Mouse (Mus musculus): ENCODE measurements at regions not wholly inside any gene's neighbourhood (a gene's known extent, or its start where the extent isn't known, plus 50 kb on each side); places are given as distances from the start of the nearest gene placed in this dataset.

DNA sequence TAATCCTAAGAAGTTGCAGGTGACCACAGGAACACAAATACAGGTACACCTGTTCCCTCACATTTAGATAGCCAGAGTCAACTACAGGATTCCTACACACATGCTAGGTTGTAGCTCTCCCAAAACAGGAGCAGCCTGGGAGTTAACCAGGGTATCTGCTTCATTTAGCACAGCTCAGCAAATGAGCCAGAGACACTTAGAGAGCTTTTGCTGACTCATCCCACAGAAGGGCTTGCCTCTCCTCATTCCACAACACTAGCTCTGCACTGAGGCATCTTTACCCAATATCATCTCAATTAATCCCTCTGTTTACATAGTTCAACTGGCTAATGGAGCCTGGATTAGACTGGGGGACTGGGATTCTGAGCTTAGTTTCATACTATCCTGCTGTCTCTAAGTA, 375.6 kb upstream of the Meis1 start:
- dilution Hi-C loops (cut with MboI; ENCODE audit: extremely low pct_ligation_motif_present, extremely low pct_unique_long_range_greater_than_20kb, low sequenced_read_pairs) (no loop called here), in situ Hi-C loops (cut with MboI; ENCODE audit: low pct_ligation_motif_present, low pct_unique_long_range_greater_than_20kb, low sequenced_read_pairs) (no loop called here)
- peaks cover 0 to 4% of the 10 kb centered on the region in 2 experiments for H3K36me3 ChIP-seq (replicated peaks in 1 of 2; ENCODE audit: control insufficient read depth in 1 of 2, insufficient read depth in 1 of 2, low read length in 1 of 2)
- TF ChIP-seq UBTF (IDR thresholded peaks at IDR 0.05; ENCODE audit: low read depth, low read length) = no peak
- TF ChIP-seq MAFK (IDR thresholded peaks at IDR 0.05; ENCODE audit: insufficient replicate concordance, low read length) = peak; percentile 77; the same call in 1 of the 2 replicates
- no peak for TF ChIP-seq IRF4 (IDR thresholded peaks at IDR 0.05; ENCODE audit: low read depth, low read length)
- no peaks in the 10 kb centered on the region for H3K27me3 ChIP-seq (replicated peaks)
- H3K27ac ChIP-seq (ENCODE audit: insufficient read depth, low read depth) = no peak overlapping the region
- no peaks in the 10 kb centered on the region for H3K9me3 ChIP-seq (replicated peaks; ENCODE audit: low read length)
- no peak for DNase-seq (ENCODE audit: extremely low read depth)
- no peak overlapping the region for H3K9ac ChIP-seq (ENCODE audit: insufficient read depth, low read depth)
- peaks cover 14 to 21% of the 10 kb centered on the region in 2 experiments for H3K4me1 ChIP-seq (ENCODE audit: control insufficient read depth in 1 of 2, insufficient read depth in 2 of 2)
- no peaks in the 10 kb centered on the region for H3K79me2 ChIP-seq (replicated peaks; ENCODE audit: control insufficient read depth, extremely low read depth, insufficient read depth, poor library complexity, severe bottlenecking)
- no peak overlapping the region for H3K4me3 ChIP-seq (replicated peaks in 1 of 3; ENCODE audit: low read depth in 2 of 3, low read length in 2 of 3, poor library complexity in 1 of 3)
- no peak overlapping the region for H3K4me2 ChIP-seq (ENCODE audit: insufficient read depth, low read depth, poor library complexity, severe bottlenecking)

- Histone ChIP-seq H3K27ac (ENCODE audit: insufficient read depth, low read depth) (no peak overlapping the region), H3K79me2 (replicated peaks; ENCODE audit: control insufficient read depth, extremely low read depth, insufficient read depth, poor library complexity, severe bottlenecking) (no peaks in the 10 kb centered on the region), H3K9me3 (replicated peaks; ENCODE audit: low read length) (no peaks in the 10 kb centered on the region), H3K4me2 (ENCODE audit: insufficient read depth, low read depth, poor library complexity, severe bottlenecking) (no peak overlapping the region), H3K4me3 (replicated peaks in 1 of 3; ENCODE audit: low read depth in 2 of 3, low read length in 2 of 3, poor library complexity in 1 of 3) (no peak overlapping the region), H3K36me3 (replicated peaks in 1 of 2; ENCODE audit: control insufficient read depth in 1 of 2, insufficient read depth in 1 of 2, low read length in 1 of 2) (no peaks in the 10 kb centered on the region), H3K27me3 (replicated peaks) (no peaks in the 10 kb centered on the region), H3K9ac (ENCODE audit: insufficient read depth, low read depth) (no peak overlapping the region), H3K4me1 (ENCODE audit: control insufficient read depth in 1 of 2, insufficient read depth in 2 of 2) (peaks cover 2 to 3% of the 10 kb centered on the region in 2 experiments; a peak in 1 of 4 replicates)
- in situ Hi-C loops (cut with MboI; ENCODE audit: low pct_ligation_motif_present, low pct_unique_long_range_greater_than_20kb, low sequenced_read_pairs) = no loop called here
- dilution Hi-C loops (cut with MboI; ENCODE audit: extremely low pct_ligation_motif_present, extremely low pct_unique_long_range_greater_than_20kb, low sequenced_read_pairs) = no loop called here
- peak; percentile 17 for DNase-seq (ENCODE audit: extremely low read depth)
- TF ChIP-seq CTCF (conservative IDR thresholded peaks at IDR 0.05 in 1 of 2, IDR thresholded peaks at IDR 0.05 in 1 of 2; ENCODE audit: low read depth in 2 of 2, low read length in 2 of 2) (peak in 1 of 2 experiments; percentile 56; a peak in 2 of 4 replicates), SMC3 (IDR thresholded peaks at IDR 0.05; ENCODE audit: low read depth, low read length) (peak; percentile 62), MAX (IDR thresholded peaks at IDR 0.05; ENCODE audit: low read length) (no peak), RAD21 (IDR thresholded peaks at IDR 0.05; ENCODE audit: low read depth, low read length) (peak; percentile 48)
These were observed 381.6 kb upstream of the Meis1 start for GRCm38 (mm10) chr11:19400396-19400795.

GRCm38 (mm10) chr11:19420143-19420542, 401.4 kb upstream of the Meis1 start:
- DNase-seq (ENCODE audit: extremely low read depth) = peak; percentile 3
- TF ChIP-seq CTCF (conservative IDR thresholded peaks at IDR 0.05 in 1 of 2, IDR thresholded peaks at IDR 0.05 in 1 of 2; ENCODE audit: low read depth in 2 of 2, low read length in 2 of 2) (peak in 1 of 2 experiments; percentile 36; a peak in 2 of 4 replicates), RCOR1 (conservative IDR thresholded peaks at IDR 0.05; ENCODE audit: low read depth, low read length) (no peak)
- in situ Hi-C loops (cut with MboI; ENCODE audit: low pct_ligation_motif_present, low pct_unique_long_range_greater_than_20kb, low sequenced_read_pairs) (no loop called here), dilution Hi-C loops (cut with MboI; ENCODE audit: extremely low pct_ligation_motif_present, extremely low pct_unique_long_range_greater_than_20kb, low sequenced_read_pairs) (no loop called here)
- no peaks in the 10 kb centered on the region for H3K27me3 ChIP-seq (replicated peaks)
- no peak overlapping the region for H3K27ac ChIP-seq (ENCODE audit: insufficient read depth, low read depth)
- no peaks in the 10 kb centered on the region for H3K79me2 ChIP-seq (replicated peaks; ENCODE audit: control insufficient read depth, extremely low read depth, insufficient read depth, poor library complexity, severe bottlenecking)
- H3K4me3 ChIP-seq (replicated peaks in 1 of 3; ENCODE audit: low read depth in 2 of 3, low read length in 2 of 3, poor library complexity in 1 of 3) = no peak overlapping the region
- H3K4me2 ChIP-seq (ENCODE audit: insufficient read depth, low read depth, poor library complexity, severe bottlenecking) = no peak overlapping the region
- H3K9me3 ChIP-seq (replicated peaks; ENCODE audit: low read length) = no peaks in the 10 kb centered on the region
- H3K4me1 ChIP-seq (ENCODE audit: control insufficient read depth in 1 of 2, insufficient read depth in 2 of 2) = peaks cover 0 to 8% of the 10 kb centered on the region in 2 experiments; a peak in 2 of 4 replicates
- H3K9ac ChIP-seq (ENCODE audit: insufficient read depth, low read depth) = no peak overlapping the region
- H3K36me3 ChIP-seq (replicated peaks in 1 of 2; ENCODE audit: control insufficient read depth in 1 of 2, insufficient read depth in 1 of 2, low read length in 1 of 2) = peaks cover 5 to 12% of the 10 kb centered on the region in 2 experiments
